In genomic region chr1:160263053-160263452, GRCm38 (mm10) we compare ENCODE assay signal across 21 mouse cellular contexts. TPM values are rescaled to one million over a fixed set of nuclear protein-coding genes. Genes with fewer than 3 reads are reported as not detected.
A peak's percentile ranks its signal among the peaks of the same experiment; 100 is the strongest.
DNase-seq lines count a peak whose midpoint lies in the region; ATAC-seq and TF ChIP-seq lines count a peak whose summit lies in the region.
"Had no signal": no experiment of that assay in that cellular context is flagged by ENCODE, and none has a peak within 500 bp of the region (broad histone marks: within the 10 kb centered on the region; RNA-seq: fewer than 3 reads in every experiment).

No protein-coding gene starts in this region.

- ATAC-seq in liver, embryonic 11.5 days (replicated peaks; ENCODE audit: low FRiP score), result 0 out of 2 replicates have a peak, but pooled peaks have one; percentile 23
- peak; percentile 95 for ATAC-seq in megakaryocyte-erythroid progenitor cell, adult 5-6 weeks (replicated peaks; ENCODE audit: low FRiP score, low TSS enrichment, poor library complexity, severe bottlenecking)
- no peak for ATAC-seq in CD4-positive, CD25-positive, alpha-beta regulatory T cell, adult 4 months
- ATAC-seq: forebrain, embryonic 15.5 days had no signal

- no peaks in the 10 kb centered on the region for H3K79me3 ChIP-seq in C2C12 (ENCODE audit: low read depth)

- H3K4me2 ChIP-seq in liver, embryonic 11.5 days, result no peak overlapping the region
- H3K4me2 ChIP-seq: forebrain, embryonic 15.5 days; heart, embryonic 15.5 days; liver, embryonic 15.5 days; midbrain, embryonic 11.5 days; neural tube, embryonic 15.5 days had no signal

- no peaks in the 10 kb centered on the region for H3K27me3 ChIP-seq in liver, embryonic 11.5 days (replicated peaks; ENCODE audit: control insufficient read depth, insufficient read depth, low read length)
- H3K27me3 ChIP-seq in C2C12 (ENCODE audit: control insufficient read depth, insufficient read depth, insufficient read length), result no peaks in the 10 kb centered on the region
- H3K27me3 ChIP-seq: forebrain, embryonic 15.5 days; heart, embryonic 15.5 days; liver, embryonic 15.5 days; neural tube, embryonic 15.5 days had no signal

- H3K9me3 ChIP-seq in liver, embryonic 11.5 days (ENCODE audit: control insufficient read depth, low read length), result no peaks in the 10 kb centered on the region
- H3K9me3 ChIP-seq: forebrain, embryonic 15.5 days; heart, embryonic 15.5 days; hindbrain, embryonic 10.5 days; limb, embryonic 10.5 days; liver, embryonic 15.5 days; neural tube, embryonic 15.5 days had no signal

- no peak overlapping the region for H3ac ChIP-seq in C2C12 (ENCODE audit: control insufficient read depth, insufficient read length, low read depth)

- H3K4me3 ChIP-seq in liver, embryonic 11.5 days (ENCODE audit: low read depth, low read length), result no peak overlapping the region
- no peak overlapping the region for H3K4me3 ChIP-seq in C2C12 (ENCODE audit: insufficient read depth, poor library complexity, severe bottlenecking)
- H3K4me3 ChIP-seq: forebrain, embryonic 15.5 days; heart, adult 2 months; heart, embryonic 15.5 days; hindbrain, embryonic 10.5 days; limb, embryonic 10.5 days; liver, embryonic 15.5 days; neural tube, embryonic 15.5 days had no signal

- H3K9ac ChIP-seq in liver, embryonic 11.5 days (ENCODE audit: low read depth, low read length), result no peak overlapping the region
- H3K9ac ChIP-seq: forebrain, embryonic 15.5 days; heart, embryonic 15.5 days; liver, embryonic 15.5 days; neural tube, embryonic 15.5 days had no signal

- no peak overlapping the region for H3K27ac ChIP-seq in liver, embryonic 11.5 days (ENCODE audit: low read depth, low read length)
- H3K27ac ChIP-seq: forebrain, embryonic 15.5 days; heart, adult 2 months; heart, embryonic 15.5 days; hindbrain, embryonic 10.5 days; limb, embryonic 10.5 days; liver, embryonic 15.5 days; neural tube, embryonic 15.5 days had no signal

- no peak for TF ChIP-seq CTCF in C2C12 (IDR thresholded peaks at IDR 0.05; ENCODE audit: control insufficient read depth, insufficient read depth, insufficient read length)

- DNase-seq in liver, embryonic 11.5 days (ENCODE audit: low spot score), result no peak
- no peak for DNase-seq in liver
- peak; percentile 95 for DNase-seq in fat pad, adult 2 months (ENCODE audit: extremely low read depth, low read depth, low spot score)
- DNase-seq in urinary bladder, postnatal 36 days (ENCODE audit: low spot score in 2 of 2), result no peak
- DNase-seq in adrenal gland, adult 2 months, result no peak
- DNase-seq: adrenal gland, adult 8-10 months; cerebellum, adult 11 months; cerebellum, postnatal 14 days; heart, adult 2 months; right cerebral cortex, postnatal 25 days; thymus, postnatal 4 days had no signal

- H3K4me1 ChIP-seq in liver, embryonic 11.5 days (replicated peaks; ENCODE audit: control insufficient read depth, insufficient read depth, low read length), result peaks cover 10% of the 10 kb centered on the region; the same call in 1 of the 2 replicates
- H3K4me1 ChIP-seq: heart, embryonic 15.5 days had no signal

- 58% methylated on average over 5 of the region's 5 CpGs for WGBS in liver, embryonic 11.5 days

- no peaks in the 10 kb centered on the region for H3K79me2 ChIP-seq in C2C12 (ENCODE audit: control insufficient read depth, insufficient read depth)

- no peaks in the 10 kb centered on the region for H3K36me3 ChIP-seq in liver, embryonic 11.5 days (ENCODE audit: control insufficient read depth, insufficient read depth, low read length)
- H3K36me3 ChIP-seq in C2C12 (ENCODE audit: control insufficient read depth, insufficient read depth), result no peaks in the 10 kb centered on the region
- H3K36me3 ChIP-seq: forebrain, embryonic 15.5 days; heart, embryonic 15.5 days; hindbrain, embryonic 10.5 days; limb, embryonic 10.5 days; liver, embryonic 15.5 days; neural tube, embryonic 15.5 days had no signal

TF ChIP-seq in C2C12, 6 proteins besides CTCF, POLR2A, EP300 and RAD21:
- TF ChIP-seq CEBPB (IDR thresholded peaks at IDR 0.05; ENCODE audit: low read depth) (no peak), MYOD1 (IDR thresholded peaks at IDR 0.05; ENCODE audit: control insufficient read depth, insufficient read length, low read depth) (peak; percentile 33), MAX (IDR thresholded peaks at IDR 0.05) (no peak), MYOG (IDR thresholded peaks at IDR 0.05; ENCODE audit: control insufficient read depth, extremely low read depth, insufficient read length) (no peak), FOSL1 (IDR thresholded peaks at IDR 0.05; ENCODE audit: insufficient read depth, low read length, poor library complexity, severe bottlenecking) (no peak), USF1 (IDR thresholded peaks at IDR 0.05; ENCODE audit: low read depth) (no peak)

RNA-seq across cellular contexts. Expression of gene Cacybp, which starts 50.4 kb away (rescaled TPM):
- 415 and 437 TPM in 2 replicates for polyA plus RNA-seq in liver, embryonic 11.5 days (2014; fragmentation: Nextera tagmentation; extraction: Ambion mirVana)
- 76.3 TPM for polyA plus RNA-seq in C2C12 (2012; fragmentation: generic; extraction: Trizol)
- total RNA-seq in megakaryocyte-erythroid progenitor cell, adult 5-6 weeks (2014; fragmentation: Nextera tagmentation), result 190 and 235 TPM in 2 replicates
- total RNA-seq in megakaryocyte-erythroid progenitor cell, adult 5-6 weeks (2017), result 361 and 387 TPM in 2 replicates
- polyA plus RNA-seq in CD4-positive, CD25-positive, alpha-beta regulatory T cell, adult 4 months (2017; shearing (Covaris generic)), result 100 to 1,000 TPM in 1 of 2 experiments, 10 to 100 TPM in 1; 81.6 to 125 TPM
- total RNA-seq in adrenal gland, adult 2 months (2021), result 100 to 1,000 TPM; 100 to 136 TPM
- polyA plus RNA-seq in adrenal gland, adult 2 months (2012; rRNA removed), result 13.5 and 15.1 TPM in 2 replicates
